Mouse (Mus musculus): ENCODE data around the gene Marcks. TPM values are rescaled to one million over a fixed set of nuclear protein-coding genes. Genes with fewer than 3 reads are reported as not detected.

Gene Marcks
- 171 and 173 TPM in 2 replicates for polyA plus RNA-seq (2016; fragmentation: Nextera tagmentation; extraction: Ambion mirVana)

DNA sequence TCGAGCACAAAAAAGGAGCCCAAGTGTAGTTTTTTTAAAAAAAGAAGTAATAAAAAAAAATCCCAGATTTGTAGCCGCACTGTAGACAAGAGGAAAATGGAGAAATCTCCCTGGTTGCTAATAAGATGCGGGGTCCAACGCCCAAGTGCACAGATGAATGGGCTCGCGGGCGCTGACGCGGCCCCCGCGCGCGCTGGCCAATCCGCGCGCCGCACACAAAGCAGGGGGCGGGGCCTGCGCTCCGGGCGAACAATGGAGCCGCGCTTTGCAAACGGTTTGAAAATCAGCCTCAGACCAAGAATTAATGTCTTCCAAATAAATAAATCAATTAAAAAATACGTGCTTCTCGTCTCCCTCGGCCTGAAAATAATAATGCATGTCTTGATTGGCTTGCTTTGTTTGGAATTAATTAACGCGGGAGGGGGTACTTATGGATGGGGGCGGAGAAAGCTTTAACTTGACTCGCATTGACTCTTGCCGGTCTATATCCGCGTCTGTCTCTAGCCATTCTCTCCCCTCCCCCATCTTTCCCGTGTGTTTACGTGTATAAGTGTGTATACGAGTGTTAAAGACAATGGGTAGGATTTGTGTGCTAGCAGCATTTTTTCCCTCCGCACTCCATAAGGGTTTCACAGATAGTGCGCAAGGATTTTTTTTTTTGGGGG is at the start of gene Marcks:
TSS of gene Marcks (minus strand) at position 143 of the 665 bp plus-strand sequence.
- WGBS, result under 1% methylated on average over 39 of the region's 39 CpGs
- DNase-seq (ENCODE audit: low spot score), result peak; percentile 92
- H3K4me3 ChIP-seq, result peak within 1 kb of the TSS; percentile 92
- peak within 1 kb of the TSS; percentile 99 for H3K27ac ChIP-seq
- no peaks in the 10 kb centered on the region for H3K27me3 ChIP-seq (ENCODE audit: insufficient read depth, poor library complexity, severe bottlenecking)
- peaks cover 16% of the 10 kb centered on the region for H3K4me1 ChIP-seq (replicated peaks)
- H3K9me3 ChIP-seq, result no peaks in the 10 kb centered on the region
- peaks cover 30% of the 10 kb centered on the region for H3K36me3 ChIP-seq

DNA sequence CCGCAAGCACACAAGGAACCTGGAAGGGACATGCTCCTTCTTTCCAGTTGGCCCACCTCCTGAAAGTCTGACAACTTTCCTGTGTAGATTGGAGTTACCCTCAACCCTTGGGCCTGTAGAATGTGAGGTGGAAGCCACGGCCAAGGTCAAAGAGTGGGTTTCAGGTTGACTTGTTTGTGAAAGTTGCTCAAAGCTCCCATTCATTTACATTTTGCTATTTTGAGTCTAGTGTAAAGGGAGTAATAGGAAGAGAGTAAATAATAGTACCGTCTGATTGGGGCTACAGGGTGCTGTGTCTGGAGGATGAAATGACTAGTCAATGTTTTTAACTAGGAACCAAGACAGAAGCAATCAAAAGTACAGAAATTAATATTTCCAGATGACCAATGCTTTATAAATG is 38.4 kb upstream of the Marcks start:
- WGBS, result 91% methylated on average over 3 of the region's 3 CpGs
- H3K4me1 ChIP-seq (replicated peaks), result peaks cover 9% of the 10 kb centered on the region
- H3K4me3 ChIP-seq, result no peak overlapping the region
- H3K9me3 ChIP-seq, result peaks cover 4% of the 10 kb centered on the region
- no peak for DNase-seq (ENCODE audit: low spot score)
- no peaks in the 10 kb centered on the region for H3K36me3 ChIP-seq
- H3K27me3 ChIP-seq (ENCODE audit: insufficient read depth, poor library complexity, severe bottlenecking), result no peaks in the 10 kb centered on the region
- no peak overlapping the region for H3K27ac ChIP-seq

DNA sequence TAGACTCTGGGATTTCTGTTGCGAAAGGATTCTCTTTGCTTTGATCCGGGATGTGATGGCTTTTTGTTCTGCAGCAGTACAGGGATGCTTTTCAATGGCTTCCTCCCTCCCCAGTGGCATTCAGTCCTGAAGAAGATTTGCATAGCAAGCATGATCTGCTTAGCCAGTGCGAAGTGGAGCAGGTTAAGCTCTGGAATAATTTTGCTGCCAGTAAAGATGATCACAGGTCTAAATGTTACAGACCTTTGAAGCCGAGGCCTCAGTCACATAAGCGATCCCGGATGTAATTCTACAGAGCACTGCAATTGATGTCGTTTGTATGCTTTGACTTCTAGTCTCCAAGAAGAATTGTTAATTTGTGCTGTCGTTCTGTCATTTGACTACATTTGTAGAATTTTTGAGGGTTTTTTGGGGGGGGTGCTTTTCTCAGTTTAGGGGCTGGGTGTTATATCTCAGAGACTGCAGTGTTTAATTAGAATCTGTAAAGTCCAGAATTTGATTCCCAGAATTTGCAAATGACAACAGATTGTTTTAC is 33.8 kb upstream of the Marcks start:
- peaks cover 4% of the 10 kb centered on the region for H3K9me3 ChIP-seq
- peak overlapping the region; percentile 53; the same call in 1 of the 2 replicates for H3K27ac ChIP-seq
- DNase-seq (ENCODE audit: low spot score), result no peak
- 66% methylated on average over 8 of the region's 8 CpGs for WGBS
- H3K36me3 ChIP-seq, result no peaks in the 10 kb centered on the region
- peaks cover 12% of the 10 kb centered on the region for H3K4me1 ChIP-seq (replicated peaks)
- no peak overlapping the region for H3K4me3 ChIP-seq
- no peaks in the 10 kb centered on the region for H3K27me3 ChIP-seq (ENCODE audit: insufficient read depth, poor library complexity, severe bottlenecking)

DNA sequence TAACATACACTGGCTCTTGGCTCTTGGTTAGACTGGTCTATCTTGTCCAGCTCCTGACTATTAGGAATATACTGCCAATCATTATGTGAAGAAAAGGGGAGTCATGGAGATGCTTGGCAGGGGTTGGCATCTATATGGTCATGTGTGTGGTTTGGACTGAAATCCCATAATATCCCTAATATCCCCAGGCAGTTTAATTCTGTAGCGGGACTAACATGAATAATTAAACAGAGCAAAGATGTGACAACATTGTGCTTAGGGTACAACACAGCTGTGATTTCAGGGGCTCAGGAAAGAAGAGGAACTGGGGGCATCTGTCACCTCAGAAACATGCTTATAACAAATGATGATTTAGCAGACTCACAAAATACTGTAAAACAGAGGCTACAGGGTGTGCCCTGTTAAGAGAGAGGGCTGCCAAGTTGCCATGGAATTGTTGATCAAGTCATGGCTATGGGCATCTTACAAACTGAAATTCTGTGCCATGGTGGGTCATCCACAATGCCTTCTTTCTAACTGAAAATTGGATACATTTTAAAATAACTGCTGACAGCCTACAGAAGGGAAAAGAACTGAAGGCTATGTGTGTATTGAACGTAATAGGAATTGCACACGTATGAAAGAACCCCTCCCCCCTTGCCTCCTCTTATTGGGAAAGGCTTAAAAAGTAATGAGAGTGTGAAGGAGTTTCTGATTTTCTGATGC is 33.1 kb upstream of the Marcks start:
- Histone ChIP-seq H3K36me3 (no peaks in the 10 kb centered on the region), H3K9me3 (peaks cover 4% of the 10 kb centered on the region), H3K27me3 (ENCODE audit: insufficient read depth, poor library complexity, severe bottlenecking) (no peaks in the 10 kb centered on the region), H3K4me1 (replicated peaks) (peaks cover 12% of the 10 kb centered on the region), H3K4me3 (no peak overlapping the region), H3K27ac (peak overlapping the region; percentile 53; the same call in 1 of the 2 replicates)
- DNase-seq (ENCODE audit: low spot score), result no peak
- WGBS, result 80% methylated on average over 3 of the region's 3 CpGs

DNA sequence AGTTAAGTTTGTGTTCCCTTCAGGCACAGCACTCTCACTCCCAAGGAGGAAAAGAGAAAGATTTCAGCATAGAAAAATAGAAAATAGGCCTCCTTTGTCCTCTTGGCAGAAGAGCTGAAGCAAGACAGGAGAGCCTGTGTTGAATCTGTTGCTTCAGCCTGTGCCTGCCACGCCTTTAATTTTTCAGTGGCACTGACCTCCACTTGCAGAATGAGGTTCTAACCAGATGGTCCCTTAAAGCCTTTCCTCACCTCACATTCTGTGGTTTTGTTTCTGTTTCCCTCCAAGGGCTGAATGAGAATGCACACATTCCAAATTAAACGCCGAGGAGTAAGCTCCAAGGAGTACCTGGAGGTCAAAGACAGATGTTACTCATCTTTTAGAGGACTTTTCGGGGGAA is 32.2 kb upstream of the Marcks start:
- Histone ChIP-seq H3K36me3 (no peaks in the 10 kb centered on the region), H3K27ac (0 out of 2 replicates have a peak overlapping the region, but pooled peaks have one; percentile 56), H3K27me3 (ENCODE audit: insufficient read depth, poor library complexity, severe bottlenecking) (no peaks in the 10 kb centered on the region), H3K4me1 (replicated peaks) (peaks cover 12% of the 10 kb centered on the region), H3K9me3 (peaks cover 4% of the 10 kb centered on the region), H3K4me3 (no peak overlapping the region)
- 78% methylated on average over 4 of the region's 4 CpGs for WGBS
- no peak for DNase-seq (ENCODE audit: low spot score)

DNA sequence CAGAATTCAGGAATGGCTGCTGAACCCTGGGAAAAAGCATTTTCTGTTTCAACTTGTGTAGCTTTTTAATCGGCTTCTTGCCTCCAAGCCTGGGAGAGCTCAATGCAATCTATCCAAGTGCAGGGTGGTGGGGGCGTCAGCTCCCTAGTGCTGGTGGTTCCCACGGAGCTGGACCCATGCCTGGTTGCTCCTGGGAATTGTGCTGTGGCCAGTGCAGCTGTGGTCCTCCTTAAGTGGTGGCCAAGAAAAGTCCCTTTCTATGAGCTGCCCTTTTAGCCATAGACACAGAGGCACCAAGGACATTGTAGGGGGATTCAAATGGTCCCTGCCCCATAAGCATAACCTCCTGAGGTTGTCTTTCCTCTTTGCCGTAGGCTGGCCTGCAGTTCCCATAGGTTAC is 31.7 kb upstream of the Marcks start:
- H3K36me3 ChIP-seq, result no peaks in the 10 kb centered on the region

DNA sequence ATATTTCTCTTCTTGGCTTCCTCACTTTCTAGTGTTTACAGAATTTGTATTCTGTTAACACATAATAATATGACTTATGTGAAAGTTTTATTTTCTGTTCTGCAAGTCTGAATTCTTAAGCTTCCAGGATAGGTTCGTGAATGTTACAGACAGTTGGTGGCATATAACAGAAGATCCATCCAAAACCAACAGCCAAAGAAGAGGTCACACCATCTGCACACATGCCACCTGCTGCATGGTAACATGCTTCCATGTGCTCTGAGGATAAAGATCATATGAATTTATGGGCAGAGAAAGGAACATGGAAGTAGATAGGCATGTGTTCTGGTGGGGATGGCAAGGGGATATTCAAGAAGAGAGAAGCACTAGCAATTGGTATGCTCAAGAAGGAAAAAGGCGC is 28.8 kb upstream of the Marcks start:
- H3K4me1 ChIP-seq (replicated peaks), result peaks cover 7% of the 10 kb centered on the region
- DNase-seq (ENCODE audit: low spot score), result no peak
- H3K27ac ChIP-seq, result no peak overlapping the region
- H3K27me3 ChIP-seq (ENCODE audit: insufficient read depth, poor library complexity, severe bottlenecking), result no peaks in the 10 kb centered on the region
- no peak overlapping the region for H3K4me3 ChIP-seq
- no peaks in the 10 kb centered on the region for H3K9me3 ChIP-seq
- H3K36me3 ChIP-seq, result no peaks in the 10 kb centered on the region
- WGBS, result 87% methylated on average over 2 of the region's 2 CpGs

More for the DNA sequence above, 31.7 kb upstream of the Marcks start:
- WGBS, result 78% methylated on average over 4 of the region's 4 CpGs
- peaks cover 12% of the 10 kb centered on the region for H3K4me1 ChIP-seq (replicated peaks)
- no peak for DNase-seq (ENCODE audit: low spot score)
- peaks cover 4% of the 10 kb centered on the region for H3K9me3 ChIP-seq
- no peak overlapping the region for H3K4me3 ChIP-seq
- peak overlapping the region; percentile 56; the same call in 1 of the 2 replicates for H3K27ac ChIP-seq
- no peaks in the 10 kb centered on the region for H3K27me3 ChIP-seq (ENCODE audit: insufficient read depth, poor library complexity, severe bottlenecking)

DNA sequence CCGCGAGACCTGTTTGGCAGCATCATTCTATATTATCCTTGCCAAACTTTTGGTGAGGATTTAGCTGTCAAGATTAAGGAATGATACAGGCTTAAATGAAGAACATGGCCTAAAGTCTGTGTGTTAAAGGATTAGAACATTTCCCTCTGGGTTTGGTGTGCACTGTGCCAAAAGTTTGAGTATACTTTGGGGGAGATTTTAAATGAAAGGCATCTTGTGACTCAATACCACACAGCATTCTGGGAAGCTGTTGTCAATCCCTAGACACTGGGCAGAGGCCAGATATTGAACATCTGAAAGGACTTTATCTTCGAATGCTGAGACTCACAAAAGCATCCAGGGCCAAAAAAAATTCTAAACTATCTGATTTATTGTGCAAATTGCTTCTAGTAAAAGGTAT is 21.0 kb upstream of the Marcks start:
- Histone ChIP-seq H3K27me3 (ENCODE audit: insufficient read depth, poor library complexity, severe bottlenecking) (no peaks in the 10 kb centered on the region), H3K4me3 (no peak overlapping the region), H3K36me3 (no peaks in the 10 kb centered on the region), H3K9me3 (no peaks in the 10 kb centered on the region), H3K4me1 (replicated peaks) (no peaks in the 10 kb centered on the region), H3K27ac (no peak overlapping the region)
- DNase-seq (ENCODE audit: low spot score), result no peak
- 90% methylated on average over 3 of the region's 3 CpGs for WGBS

DNA sequence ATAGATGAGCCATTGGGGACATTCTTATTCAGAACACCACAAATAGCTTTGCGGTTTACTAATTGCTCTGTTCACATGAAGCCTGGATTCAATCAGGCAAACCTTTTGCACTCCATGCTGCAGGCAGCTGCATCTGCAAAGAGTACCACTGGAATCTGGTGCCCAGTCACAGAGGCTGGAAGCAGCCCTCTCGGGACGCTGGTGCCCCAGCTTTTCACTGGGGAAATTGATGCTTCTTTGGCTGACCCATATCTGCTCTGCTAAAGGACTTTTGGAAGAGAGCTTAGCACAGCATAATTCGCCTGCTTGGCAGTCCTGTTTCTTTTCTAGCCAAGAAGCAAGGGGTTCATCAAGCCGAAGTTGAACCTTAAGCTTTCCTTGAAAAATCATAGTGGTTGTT is 18.4 kb upstream of the Marcks start:
- no peak for DNase-seq (ENCODE audit: low spot score)
- no peaks in the 10 kb centered on the region for H3K4me1 ChIP-seq (replicated peaks)
- WGBS, result 90% methylated on average over 5 of the region's 5 CpGs
- H3K9me3 ChIP-seq, result no peaks in the 10 kb centered on the region
- no peaks in the 10 kb centered on the region for H3K36me3 ChIP-seq
- H3K27ac ChIP-seq, result no peak overlapping the region
- H3K4me3 ChIP-seq, result no peak overlapping the region
- H3K27me3 ChIP-seq (ENCODE audit: insufficient read depth, poor library complexity, severe bottlenecking), result no peaks in the 10 kb centered on the region

DNA sequence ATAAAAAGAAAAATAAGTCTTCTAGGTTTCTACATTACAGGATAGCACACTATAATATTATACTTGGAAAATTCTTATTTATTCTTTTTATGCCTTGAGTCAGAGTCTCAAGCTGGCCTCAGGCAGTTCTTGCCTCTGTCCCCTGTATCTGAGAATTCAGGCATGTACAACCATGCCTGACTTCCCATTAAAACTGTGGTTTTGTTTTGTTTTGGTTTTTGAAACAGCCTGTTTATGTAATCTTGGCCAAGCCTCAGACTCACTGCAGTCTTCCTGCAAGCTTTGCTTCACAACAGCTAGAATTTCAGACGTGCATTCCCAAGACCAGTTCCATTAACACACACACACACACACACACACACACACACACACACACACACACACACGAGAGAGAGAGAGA is 16.4 kb upstream of the Marcks start:
- no peaks in the 10 kb centered on the region for H3K27me3 ChIP-seq (ENCODE audit: insufficient read depth, poor library complexity, severe bottlenecking)
- no peak overlapping the region for H3K4me3 ChIP-seq
- 65% methylated on average over 1 of the region's 2 CpGs for WGBS
- H3K36me3 ChIP-seq, result no peaks in the 10 kb centered on the region
- H3K9me3 ChIP-seq, result no peaks in the 10 kb centered on the region
- no peak overlapping the region for H3K27ac ChIP-seq
- H3K4me1 ChIP-seq (replicated peaks), result no peaks in the 10 kb centered on the region
- DNase-seq (ENCODE audit: low spot score), result no peak

DNA sequence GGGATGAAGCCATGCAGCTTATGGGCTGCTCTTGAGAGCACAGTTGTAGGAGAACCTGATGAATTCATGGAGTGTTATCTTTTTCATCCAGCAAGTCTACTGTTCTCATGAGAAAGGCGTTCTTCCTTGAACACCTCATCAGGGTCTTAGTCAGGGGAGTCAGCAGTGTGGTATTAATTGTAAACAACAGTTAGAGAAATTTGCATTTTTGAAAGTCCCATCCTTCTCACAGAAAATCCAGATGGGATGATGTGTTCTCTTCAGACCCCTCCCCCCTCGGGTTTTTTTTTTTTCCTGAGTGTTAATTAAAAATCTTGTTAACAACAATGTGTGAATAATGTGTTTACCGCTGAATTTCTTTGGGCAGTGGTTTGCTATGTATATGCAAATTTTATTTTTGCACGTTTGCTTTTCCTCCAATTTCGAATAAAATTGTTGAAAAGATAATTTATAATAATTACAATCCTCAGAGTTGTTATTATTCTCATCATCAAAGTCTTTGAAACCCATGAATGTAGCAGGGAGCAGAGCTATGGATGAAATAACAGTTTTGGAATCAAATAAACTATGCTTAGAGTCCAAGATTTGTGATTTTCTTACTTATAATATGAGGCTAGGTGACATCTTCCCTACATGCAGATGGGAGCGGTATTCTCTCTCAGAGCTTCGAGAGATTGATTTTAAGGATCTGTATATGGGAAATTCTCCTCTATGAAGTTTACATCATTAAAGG is 13.0 kb upstream of the Marcks start:
- DNase-seq (ENCODE audit: low spot score), result no peak
- Histone ChIP-seq H3K4me1 (replicated peaks) (no peaks in the 10 kb centered on the region), H3K9me3 (0 out of 2 replicates have a peak, but pooled peaks cover 3% of the 10 kb centered on the region), H3K27ac (no peak overlapping the region), H3K36me3 (no peaks in the 10 kb centered on the region), H3K27me3 (ENCODE audit: insufficient read depth, poor library complexity, severe bottlenecking) (no peaks in the 10 kb centered on the region), H3K4me3 (no peak overlapping the region)
- WGBS, result 90% methylated on average over 7 of the region's 7 CpGs

DNA sequence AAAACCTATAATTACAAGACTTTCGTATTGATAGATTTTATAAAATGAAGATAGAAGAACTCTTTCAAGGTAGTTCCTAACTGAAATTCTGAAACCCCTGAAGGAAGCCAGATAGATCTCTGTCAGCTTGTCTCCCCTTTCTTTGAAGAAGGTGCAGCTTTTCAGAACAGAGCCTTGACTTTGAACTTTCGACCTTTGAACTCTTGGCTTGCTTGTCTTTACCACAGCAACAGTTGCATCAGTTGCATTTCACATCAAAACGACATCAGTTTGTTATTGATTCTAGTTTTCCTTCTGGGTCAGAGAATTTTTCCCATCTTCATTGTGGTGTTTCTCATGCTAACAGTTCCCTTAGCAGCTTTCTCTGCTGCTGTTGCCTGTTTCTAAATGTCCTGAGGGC is 9.3 kb upstream of the Marcks start:
- 0 out of 2 replicates have a peak, but pooled peaks cover 3% of the 10 kb centered on the region for H3K9me3 ChIP-seq
- 66% methylated on average over 3 of the region's 3 CpGs for WGBS
- no peaks in the 10 kb centered on the region for H3K4me1 ChIP-seq (replicated peaks)
- no peak overlapping the region for H3K4me3 ChIP-seq
- no peak for DNase-seq (ENCODE audit: low spot score)
- H3K27me3 ChIP-seq (ENCODE audit: insufficient read depth, poor library complexity, severe bottlenecking), result no peaks in the 10 kb centered on the region
- H3K27ac ChIP-seq, result no peak overlapping the region
- H3K36me3 ChIP-seq, result no peaks in the 10 kb centered on the region

All from hindbrain, embryonic 10.5 days (tissue).